Mouse (Mus musculus) kidney, adult 9 months (tissue): ENCODE data around the gene 4930539E08Rik.

Experiments
- DNase-seq: peaks from one replicate; pipeline ENCODE4 v3.0.0; 2022

The 4930539E08Rik gene

DNA sequence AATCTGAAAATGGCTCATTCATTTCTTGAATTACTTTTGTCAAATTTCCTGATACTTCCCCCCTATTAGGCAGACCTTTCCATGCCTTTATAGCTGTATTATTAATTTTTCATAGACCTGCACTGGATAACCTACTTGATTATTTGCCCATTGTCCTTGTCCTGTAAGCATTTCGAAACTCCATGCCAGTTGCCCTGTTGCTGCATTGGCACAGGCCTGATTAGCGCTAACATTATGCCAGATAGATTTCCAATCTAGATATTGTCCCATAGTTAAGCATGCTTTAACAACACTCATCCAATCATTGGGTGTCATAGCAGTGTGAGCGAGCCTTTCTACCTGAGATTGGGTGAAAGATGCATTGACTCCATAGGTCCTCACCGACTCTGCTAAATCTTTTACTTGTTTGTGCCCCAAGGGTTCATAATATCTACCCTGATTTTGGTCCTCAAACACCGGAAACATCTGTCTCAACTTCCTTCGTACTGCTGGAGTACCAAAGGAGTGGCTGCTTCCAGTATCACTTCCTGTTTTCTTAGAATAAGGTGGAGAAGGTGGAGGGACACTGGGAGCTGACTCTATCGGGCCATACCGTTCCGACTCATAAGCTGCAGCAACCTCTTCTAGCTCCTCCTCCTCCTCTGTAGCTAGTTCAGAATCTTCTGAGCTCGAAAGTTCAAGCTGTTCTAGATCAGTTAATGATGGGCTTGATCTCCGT, 20.9 kb downstream of the 4930539E08Rik start:
- no peak for DNase-seq

- no peak for DNase-seq
Observed at GRCm38 (mm10) chr17:28886266-28886665, 28.9 kb downstream of the 4930539E08Rik start.

DNA sequence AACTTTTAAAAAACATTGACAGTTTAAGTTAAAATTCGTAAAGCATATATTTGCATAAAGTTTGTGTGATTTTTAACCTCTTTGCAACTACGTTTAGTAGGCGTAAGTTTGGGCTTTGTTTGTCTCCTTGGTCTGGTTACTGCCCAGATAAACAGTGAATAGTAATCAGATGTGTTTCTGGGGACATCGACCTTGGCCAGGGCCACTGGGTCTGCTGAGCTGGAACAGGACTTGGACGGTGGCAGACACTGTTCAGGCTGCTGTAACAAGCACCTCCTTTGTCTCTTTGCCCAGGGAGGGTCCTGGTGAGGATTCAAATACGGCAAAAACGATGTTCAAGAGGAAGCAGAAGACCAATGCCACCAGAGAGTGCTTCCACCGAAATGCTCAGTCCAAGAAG, 29.9 kb downstream of the 4930539E08Rik start:
- no peak for DNase-seq

DNA sequence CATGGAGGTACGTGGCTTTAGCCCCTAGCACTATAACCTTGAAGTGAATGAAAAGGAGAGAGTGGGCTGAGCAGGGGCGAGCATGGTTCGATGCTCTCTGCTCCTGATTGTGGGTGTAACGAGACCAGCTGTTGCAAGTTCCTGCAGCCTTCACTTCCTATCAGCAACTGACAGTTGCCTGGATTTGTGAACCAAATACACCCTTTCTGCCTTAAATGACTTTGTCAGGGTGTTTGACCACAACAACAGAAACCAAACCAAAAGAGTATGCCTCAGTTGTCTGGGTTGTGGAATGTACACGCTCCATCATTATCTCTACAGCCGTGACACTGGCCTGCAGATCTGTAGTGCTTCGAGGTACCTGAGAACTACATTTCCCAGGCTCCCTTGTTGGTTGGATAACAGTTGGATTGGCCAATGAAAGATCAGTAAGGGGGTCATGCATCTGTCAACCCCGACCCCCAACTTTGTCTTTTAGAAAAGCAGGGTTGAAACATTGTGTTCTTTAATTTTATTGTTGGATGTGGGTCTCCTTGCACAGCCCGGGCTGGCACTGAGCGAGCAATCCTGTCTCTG, 31.1 kb downstream of the 4930539E08Rik start:
- no peak for DNase-seq

- no peak for DNase-seq
Observed at GRCm38 (mm10) chr17:28882810-28883209, 32.3 kb downstream of the 4930539E08Rik start.

DNA sequence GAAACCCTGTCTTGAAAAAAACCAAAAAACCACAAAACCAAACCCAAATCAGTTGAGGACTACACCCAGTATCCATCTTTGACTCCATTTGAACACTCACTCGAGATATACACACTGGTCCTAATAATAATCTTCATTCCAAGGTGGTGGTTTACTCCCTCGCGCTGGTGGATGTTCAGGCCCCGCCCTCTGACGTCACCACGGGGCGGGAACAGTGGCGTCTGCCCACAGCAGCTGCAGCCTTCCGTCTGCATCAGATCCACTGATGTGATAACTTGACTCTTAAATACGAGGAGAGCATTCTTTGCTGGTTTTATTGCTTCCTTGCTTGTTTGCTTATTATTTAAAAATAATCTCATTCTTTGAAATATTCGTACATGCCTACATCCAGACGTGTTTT, 32.8 kb downstream of the 4930539E08Rik start:
- peak; percentile 53 for DNase-seq

DNA sequence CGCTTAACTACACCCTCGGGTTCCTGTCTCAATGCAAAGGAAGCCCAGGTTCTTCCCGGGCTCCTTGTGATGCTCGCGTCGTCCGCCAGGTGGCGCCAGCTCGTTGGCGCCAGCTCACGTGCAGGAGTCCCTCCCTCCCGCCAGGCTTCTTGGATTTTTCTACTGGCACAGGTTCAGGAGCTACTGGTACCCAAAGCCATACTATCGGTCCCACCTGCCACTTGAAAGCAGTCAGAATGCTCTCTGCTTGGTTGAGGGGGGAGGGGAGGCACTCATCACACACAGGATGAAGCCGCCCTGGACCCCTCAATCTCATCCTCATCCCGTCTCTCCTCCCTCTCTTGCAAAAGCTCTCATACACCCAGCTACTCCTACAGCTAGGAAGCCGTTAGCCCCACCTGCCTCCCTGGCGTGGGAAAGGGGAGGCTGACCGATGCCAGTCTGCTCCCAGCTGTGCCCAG, 35.2 kb downstream of the 4930539E08Rik start:
- peak; percentile 69 for DNase-seq

DNA sequence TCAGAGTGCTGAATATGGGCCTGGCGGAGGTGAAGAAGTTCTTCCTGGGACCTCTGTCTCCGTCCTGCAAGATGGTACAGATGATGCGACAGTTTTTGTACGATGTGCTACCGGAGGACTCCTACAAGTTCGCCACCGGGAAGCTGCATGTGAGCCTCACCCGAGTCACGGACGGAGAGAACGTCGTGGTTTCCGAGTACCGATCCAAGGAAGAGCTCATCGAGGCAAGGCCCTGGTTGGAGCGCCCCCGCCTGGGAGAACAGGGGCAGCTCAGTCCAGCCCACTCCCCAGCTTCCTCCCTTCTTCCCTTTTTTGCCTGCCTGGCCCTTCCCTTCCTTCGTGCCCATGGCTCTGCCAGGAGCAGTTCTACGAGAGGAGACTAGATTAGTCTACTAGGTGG, 38.3 kb downstream of the 4930539E08Rik start:
- no peak for DNase-seq

GRCm38 (mm10) chr17:28876331-28876730, 38.8 kb downstream of the 4930539E08Rik start:
- no peak for DNase-seq

DNA sequence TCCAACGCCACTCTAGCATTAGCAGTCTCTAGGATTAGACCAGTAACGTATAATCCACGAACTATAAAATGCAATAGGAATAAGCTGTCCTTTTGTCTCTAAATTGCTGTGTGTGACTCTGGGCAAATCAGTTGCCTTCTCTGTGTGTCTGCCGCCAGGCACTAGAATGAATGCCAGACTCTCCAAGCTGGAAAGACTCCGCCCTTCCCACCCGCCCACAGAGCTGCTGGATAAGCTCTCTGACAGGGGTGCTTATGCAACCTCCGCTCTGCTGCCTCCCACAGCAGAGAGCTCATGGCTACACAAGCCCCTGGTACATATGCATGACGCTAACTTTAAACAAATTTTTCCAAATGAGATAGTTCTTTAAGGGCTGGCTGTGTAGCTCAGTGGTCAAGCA, 39.8 kb downstream of the 4930539E08Rik start:
- DNase-seq = peak; percentile 55

DNA sequence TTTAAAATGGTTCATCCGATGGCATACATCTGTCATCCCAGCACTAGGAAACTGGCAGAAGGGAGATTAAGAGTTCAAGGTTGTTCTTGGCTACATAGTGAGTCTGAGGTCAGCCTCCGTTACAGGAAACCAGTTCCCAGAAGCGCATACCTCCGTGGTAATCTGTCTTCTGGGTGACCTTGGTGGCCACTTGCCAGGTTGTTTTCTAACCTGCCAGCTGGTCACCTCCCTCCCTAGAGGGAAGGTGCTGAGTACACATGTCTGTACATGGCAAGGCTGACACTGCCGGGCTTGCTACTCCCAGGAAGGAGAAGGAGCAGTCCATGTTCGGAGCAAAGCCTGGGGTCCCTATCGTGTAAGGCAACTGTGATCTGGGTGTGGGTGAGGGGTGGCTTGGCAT, 40.3 kb downstream of the 4930539E08Rik start:
- peak; percentile 74 for DNase-seq

- DNase-seq = no peak
Observed at GRCm38 (mm10) chr17:28874216-28874615, 40.9 kb downstream of the 4930539E08Rik start.

- no peak for DNase-seq
Observed at GRCm38 (mm10) chr17:28872322-28872721, 42.8 kb downstream of the 4930539E08Rik start.

GRCm38 (mm10) chr17:28871831-28872230, 43.3 kb downstream of the 4930539E08Rik start:
- no peak for DNase-seq

- DNase-seq = no peak
Observed at GRCm38 (mm10) chr17:28870435-28870834, 44.7 kb downstream of the 4930539E08Rik start.

DNA sequence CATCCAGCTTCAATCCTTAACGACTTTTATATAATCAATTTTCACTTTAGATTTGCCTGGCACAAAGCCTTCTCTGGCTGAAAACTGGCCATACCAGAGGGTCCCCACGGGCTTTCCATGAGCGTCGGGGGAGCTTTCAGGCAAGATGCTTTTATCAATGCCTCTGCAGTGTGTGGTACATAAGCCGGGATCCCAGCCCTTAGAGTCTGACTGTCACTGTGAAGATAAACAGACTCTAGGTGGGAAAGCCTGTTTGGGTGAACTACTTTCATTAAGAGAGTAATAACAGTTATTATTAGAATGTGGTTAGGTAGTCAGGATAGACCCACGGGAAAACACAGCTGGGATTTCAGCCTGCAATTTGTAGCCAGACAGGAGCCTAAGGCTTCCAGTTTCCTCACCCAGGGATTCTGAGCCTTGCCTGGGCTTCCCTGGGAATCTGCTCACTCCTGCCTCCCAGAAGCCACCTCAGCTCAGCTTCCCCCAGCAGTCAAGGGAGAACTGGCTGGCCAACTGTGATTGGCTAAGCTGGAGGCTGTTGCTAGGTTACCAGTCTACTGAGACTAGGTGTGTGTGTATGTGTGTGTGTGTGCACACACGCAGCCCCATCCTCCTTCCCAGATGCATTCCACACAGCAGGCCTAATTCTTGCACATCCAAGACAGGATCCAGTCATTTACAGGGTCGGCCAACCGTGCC, 45.6 kb downstream of the 4930539E08Rik start:
- DNase-seq = no peak

DNA sequence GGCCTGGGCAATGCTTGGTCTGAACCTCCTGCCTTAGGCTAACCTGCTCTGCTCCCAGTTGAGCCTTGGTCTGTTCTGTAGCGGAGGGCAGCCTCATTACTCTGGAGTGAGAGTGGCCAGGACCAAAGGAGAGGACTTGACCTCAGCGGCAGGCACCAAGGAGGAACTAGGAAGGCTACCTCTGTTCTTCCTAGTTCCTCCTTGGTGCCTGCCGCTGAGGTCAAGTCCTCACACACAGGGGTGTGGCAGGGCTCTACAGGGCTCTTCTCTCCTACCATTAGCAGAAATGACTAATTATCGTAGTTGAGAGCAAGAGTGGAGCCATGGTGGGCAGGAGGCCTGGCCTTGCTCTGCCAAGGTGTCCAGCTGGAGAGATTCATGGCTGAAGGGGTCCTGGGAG, 47.7 kb downstream of the 4930539E08Rik start:
- no peak for DNase-seq

DNA sequence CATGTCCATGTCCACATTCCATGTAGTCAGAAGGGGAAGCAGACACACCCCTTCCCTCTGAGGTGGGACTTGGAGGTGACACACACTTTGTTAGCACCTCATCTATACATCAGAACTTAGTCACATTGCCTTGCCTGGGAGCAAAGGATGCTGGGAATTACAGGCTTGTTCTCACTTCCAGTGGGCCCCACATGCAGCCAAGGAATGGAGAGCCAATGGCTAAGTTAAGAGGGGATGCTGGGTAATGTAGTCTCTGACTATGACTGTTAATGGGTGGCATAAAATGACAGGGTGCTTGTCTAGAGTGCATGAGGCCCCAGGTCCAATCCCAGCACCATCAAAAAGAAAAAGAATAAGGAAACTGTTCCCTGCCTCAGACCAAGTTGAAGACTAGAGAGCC, 48.2 kb downstream of the 4930539E08Rik start:
- DNase-seq = no peak

GRCm38 (mm10) chr17:28864464-28864863, 50.7 kb downstream of the 4930539E08Rik start:
- DNase-seq = no peak

DNA sequence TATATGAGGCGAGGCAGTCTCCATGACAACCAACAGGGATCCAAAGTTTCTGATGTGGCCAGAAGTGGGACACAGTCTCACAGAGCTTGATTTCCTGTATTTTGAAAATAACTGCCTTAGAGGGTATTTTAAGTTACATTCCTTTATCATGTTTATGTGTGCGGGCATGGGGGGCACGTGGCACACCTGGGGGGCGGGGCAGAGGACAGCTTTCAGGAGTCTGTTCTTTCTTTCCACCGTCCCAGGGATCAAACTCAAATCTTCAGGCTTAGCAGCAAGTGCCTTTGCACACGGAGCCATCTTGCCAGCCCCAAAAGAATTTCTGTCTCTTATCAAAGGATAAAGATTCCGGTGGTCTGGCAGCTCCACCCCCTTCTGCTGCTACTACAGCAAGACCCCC, 51.2 kb downstream of the 4930539E08Rik start:
- no peak for DNase-seq

DNA sequence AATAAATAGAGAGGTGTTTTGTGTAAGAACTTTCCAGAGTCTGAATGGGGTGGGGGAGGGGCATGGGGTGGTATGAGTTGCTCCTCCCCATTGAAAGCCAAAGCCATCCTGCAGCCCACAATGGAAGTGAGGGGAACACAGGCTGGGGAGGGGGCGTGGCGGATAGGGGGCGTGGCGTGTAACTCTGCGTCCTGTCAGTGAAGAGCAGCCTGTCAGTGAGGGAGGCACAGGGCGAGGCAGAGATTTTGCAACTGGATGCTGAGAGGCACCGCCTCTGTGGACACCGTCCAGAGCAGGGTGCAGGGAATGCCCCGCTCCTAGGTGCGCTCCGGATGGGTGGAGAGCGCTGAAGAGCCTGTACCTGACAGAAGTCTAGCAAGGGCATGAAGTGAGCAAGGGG, 56.9 kb downstream of the 4930539E08Rik start, which contains the start of gene Pnpla1:
Pnpla1 (plus strand) TSS at position 207 of the 400 bp plus-strand sequence.
- no peak for DNase-seq

DNA sequence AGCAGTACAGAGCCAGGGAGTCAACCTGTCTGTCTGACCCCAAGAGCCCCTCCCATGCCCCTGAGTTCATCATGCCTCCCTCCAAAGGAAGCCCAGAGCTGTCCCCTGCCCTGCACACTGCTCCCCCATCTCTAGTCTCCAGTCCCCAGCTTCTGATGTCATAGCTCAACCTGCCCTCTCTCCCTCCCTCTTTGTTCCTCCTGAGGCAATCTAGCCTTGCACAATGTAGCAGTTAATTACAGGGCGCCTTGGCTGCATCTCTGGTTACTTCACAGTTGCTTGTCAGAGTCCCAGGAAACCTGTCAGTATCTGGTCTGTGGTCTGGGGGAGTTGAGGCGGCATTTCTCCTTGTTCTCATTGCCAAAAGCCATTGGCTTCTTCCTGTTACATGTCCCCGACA, 59.1 kb downstream of the 4930539E08Rik start:
- DNase-seq = no peak

- peak; percentile 46 for DNase-seq
Observed at GRCm38 (mm10) chr17:28855166-28855885, 59.8 kb downstream of the 4930539E08Rik start.
